Mouse (Mus musculus): ENCODE measurements around the gene Slc39a12. TPM values are rescaled to one million over a fixed set of nuclear protein-coding genes. Genes with fewer than 3 reads are reported as not detected.

Slc39a12 gene
- polyA plus RNA-seq, 1 experiment from 2014 or later, result 0.36 TPM

DNA sequence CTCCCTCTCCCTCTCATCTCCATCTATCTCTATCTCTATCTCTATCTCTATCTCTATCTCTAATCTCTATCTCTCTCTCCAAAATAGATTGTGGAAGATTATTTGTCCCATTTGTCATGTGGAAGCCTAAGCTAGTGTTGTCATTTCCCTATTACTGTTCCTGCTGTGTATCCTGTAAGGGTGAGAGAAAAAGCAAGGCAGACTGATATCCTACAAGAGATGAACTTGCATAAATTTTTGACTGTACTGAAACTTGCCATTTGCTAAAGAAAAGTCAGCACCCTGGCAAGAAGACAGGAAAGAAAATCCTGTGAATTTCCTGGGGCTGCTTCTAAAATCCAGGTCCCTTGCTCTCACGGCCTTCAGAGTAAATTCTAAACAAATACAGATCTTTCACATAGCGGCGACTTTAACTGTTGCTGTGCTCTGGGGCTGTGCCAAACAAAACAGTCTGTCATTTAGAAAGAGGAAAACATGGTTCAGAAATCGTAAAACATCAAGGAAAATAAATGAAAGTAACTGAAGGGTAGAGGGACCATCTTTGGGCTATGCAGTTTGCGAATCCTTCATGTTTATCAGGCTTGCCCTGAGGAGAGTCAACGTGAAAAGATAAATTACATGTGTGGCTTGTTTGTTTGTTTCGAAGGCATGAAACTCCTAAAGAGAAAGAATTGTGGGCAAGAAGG lies 67.0 kb downstream of the Slc39a12 start:
- 72% methylated on average over 7 of the region's 7 CpGs for WGBS
- DNase-seq (ENCODE audit: low spot score) (no peak), ATAC-seq (ENCODE audit: insufficient read depth, low FRiP score, low TSS enrichment) (no peak)
- Histone ChIP-seq H3K4me2 (ENCODE audit: low read depth) (no peak overlapping the region), H3K27me3 (ENCODE audit: control insufficient read depth, insufficient read depth, low read length) (no peaks in the 10 kb centered on the region), H3K27ac (ENCODE audit: low read depth, low read length) (no peak overlapping the region), H3K9ac (ENCODE audit: low read length) (no peak overlapping the region), H3K4me3 (ENCODE audit: low read depth, low read length) (no peak overlapping the region), H3K36me3 (ENCODE audit: control insufficient read depth, insufficient read depth, low read length) (no peaks in the 10 kb centered on the region), H3K9me3 (ENCODE audit: control insufficient read depth, low read length) (no peaks in the 10 kb centered on the region), H3K4me1 (ENCODE audit: control insufficient read depth, insufficient read depth, low read length) (no peaks in the 10 kb centered on the region)

DNA sequence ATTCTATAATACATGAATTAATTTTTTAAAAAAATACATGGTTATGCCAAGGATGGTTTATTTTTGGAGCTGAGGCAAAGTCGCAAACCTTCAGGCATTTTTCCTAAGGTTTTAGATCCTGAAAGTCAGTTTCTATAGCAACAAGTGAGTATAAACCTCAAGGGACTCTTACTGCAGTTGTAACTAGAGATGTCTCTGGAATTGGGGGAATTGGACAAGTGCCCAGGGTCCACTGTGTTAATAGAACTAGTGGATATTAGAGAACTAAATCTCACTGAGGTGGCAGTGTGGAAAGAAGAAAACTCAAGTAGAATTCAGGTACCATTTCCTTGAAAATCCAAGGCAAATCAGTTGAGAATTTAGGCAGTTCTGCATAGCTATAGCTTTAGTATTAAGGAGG lies 76.3 kb downstream of the Slc39a12 start:
- H3K9ac ChIP-seq (ENCODE audit: low read length), result no peak overlapping the region
- no peaks in the 10 kb centered on the region for H3K27me3 ChIP-seq (ENCODE audit: control insufficient read depth, insufficient read depth, low read length)
- WGBS, result 84% methylated on average over 1 of the region's 1 CpGs
- no peak overlapping the region for H3K4me2 ChIP-seq (ENCODE audit: low read depth)
- DNase-seq (ENCODE audit: low spot score) (no peak), ATAC-seq (ENCODE audit: insufficient read depth, low FRiP score, low TSS enrichment) (no peak)
- no peaks in the 10 kb centered on the region for H3K9me3 ChIP-seq (ENCODE audit: control insufficient read depth, low read length)
- no peaks in the 10 kb centered on the region for H3K36me3 ChIP-seq (ENCODE audit: control insufficient read depth, insufficient read depth, low read length)
- no peak overlapping the region for H3K4me3 ChIP-seq (ENCODE audit: low read depth, low read length)
- H3K4me1 ChIP-seq (ENCODE audit: control insufficient read depth, insufficient read depth, low read length), result no peaks in the 10 kb centered on the region
- H3K27ac ChIP-seq (ENCODE audit: low read depth, low read length), result no peak overlapping the region

DNA sequence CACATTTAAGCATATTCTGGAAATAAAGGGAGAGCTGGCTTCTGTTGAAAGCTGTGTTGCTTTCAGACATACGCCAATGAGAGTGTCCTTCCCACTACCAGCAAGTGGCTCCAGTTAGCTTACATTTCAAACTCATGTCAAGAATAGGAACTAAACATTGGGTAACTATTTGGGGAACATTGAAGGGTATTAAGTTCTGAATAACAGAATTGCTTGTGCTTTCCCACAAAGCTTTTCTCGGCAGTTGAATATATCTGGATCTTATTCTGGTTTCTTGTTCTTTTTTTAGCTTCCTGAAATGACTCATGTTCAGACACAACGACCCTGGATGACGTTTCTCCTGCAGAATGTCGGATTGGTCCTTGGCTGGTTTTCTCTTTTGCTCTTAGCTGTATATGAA lies 106.0 kb downstream of the Slc39a12 start:
- Histone ChIP-seq H3K9ac (ENCODE audit: low read length) (no peak overlapping the region), H3K36me3 (ENCODE audit: control insufficient read depth, insufficient read depth, low read length) (no peaks in the 10 kb centered on the region), H3K4me2 (ENCODE audit: low read depth) (no peak overlapping the region), H3K9me3 (ENCODE audit: control insufficient read depth, low read length) (no peaks in the 10 kb centered on the region), H3K4me3 (ENCODE audit: low read depth, low read length) (no peak overlapping the region), H3K27me3 (ENCODE audit: control insufficient read depth, insufficient read depth, low read length) (no peaks in the 10 kb centered on the region), H3K4me1 (ENCODE audit: control insufficient read depth, insufficient read depth, low read length) (no peaks in the 10 kb centered on the region), H3K27ac (ENCODE audit: low read depth, low read length) (no peak overlapping the region)
- no peak for DNase-seq (ENCODE audit: low spot score)
- 88% methylated on average over 5 of the region's 5 CpGs for WGBS
- no peak for ATAC-seq (ENCODE audit: insufficient read depth, low FRiP score, low TSS enrichment)

DNA sequence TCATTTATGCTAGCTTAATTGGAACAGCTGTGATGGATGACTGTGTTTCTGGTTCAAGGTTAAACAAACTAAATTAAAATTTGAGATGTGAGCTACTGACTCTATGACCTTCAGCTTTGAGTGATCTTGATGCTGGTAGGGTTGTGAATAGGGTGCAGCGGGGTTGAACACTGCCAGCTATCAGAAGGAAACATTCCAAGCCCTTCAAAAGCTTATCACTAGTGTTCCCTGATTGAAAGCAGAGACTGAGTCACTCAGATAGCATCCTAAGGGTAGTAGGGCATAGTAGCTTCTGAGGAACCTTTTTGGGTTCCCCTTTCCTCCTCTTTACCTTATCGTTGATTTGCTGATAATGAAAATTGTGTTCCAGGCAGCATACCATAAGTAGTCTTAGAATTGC lies 108.0 kb downstream of the Slc39a12 start:
- DNase-seq (ENCODE audit: low spot score) (no peak), ATAC-seq (ENCODE audit: insufficient read depth, low FRiP score, low TSS enrichment) (no peak)
- Histone ChIP-seq H3K4me2 (ENCODE audit: low read depth) (no peak overlapping the region), H3K9ac (ENCODE audit: low read length) (no peak overlapping the region), H3K9me3 (ENCODE audit: control insufficient read depth, low read length) (no peaks in the 10 kb centered on the region), H3K36me3 (ENCODE audit: control insufficient read depth, insufficient read depth, low read length) (no peaks in the 10 kb centered on the region), H3K27me3 (ENCODE audit: control insufficient read depth, insufficient read depth, low read length) (no peaks in the 10 kb centered on the region), H3K27ac (ENCODE audit: low read depth, low read length) (no peak overlapping the region), H3K4me1 (ENCODE audit: control insufficient read depth, insufficient read depth, low read length) (no peaks in the 10 kb centered on the region), H3K4me3 (ENCODE audit: low read depth, low read length) (no peak overlapping the region)
- 90% methylated on average over 2 of the region's 2 CpGs for WGBS

DNA sequence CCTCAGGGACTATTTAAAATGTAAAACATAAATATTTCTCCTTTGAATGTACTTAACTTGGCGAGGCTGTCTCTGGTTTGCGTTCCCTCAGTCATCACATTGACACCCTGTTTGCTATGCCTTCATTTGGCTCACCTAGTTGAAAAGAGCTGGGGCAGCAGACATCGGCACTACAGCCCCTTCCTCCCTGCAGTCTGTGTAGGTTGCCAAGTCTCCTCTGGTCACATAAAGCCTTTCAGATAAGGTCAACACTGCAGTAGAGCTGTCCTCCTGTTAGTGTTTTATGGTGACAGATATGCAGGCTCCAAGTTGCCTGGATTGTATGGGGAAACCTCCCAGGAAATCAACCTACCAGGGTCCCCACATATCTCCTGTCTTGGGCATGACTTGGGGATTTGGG lies 114.4 kb downstream of the Slc39a12 start:
- DNase-seq (ENCODE audit: low spot score) (no peak), ATAC-seq (ENCODE audit: insufficient read depth, low FRiP score, low TSS enrichment) (no peak)
- no peak overlapping the region for H3K4me2 ChIP-seq (ENCODE audit: low read depth)
- no peak overlapping the region for H3K4me3 ChIP-seq (ENCODE audit: low read depth, low read length)
- H3K9ac ChIP-seq (ENCODE audit: low read length), result no peak overlapping the region
- no peaks in the 10 kb centered on the region for H3K27me3 ChIP-seq (ENCODE audit: control insufficient read depth, insufficient read depth, low read length)
- H3K27ac ChIP-seq (ENCODE audit: low read depth, low read length), result no peak overlapping the region
- no peaks in the 10 kb centered on the region for H3K9me3 ChIP-seq (ENCODE audit: control insufficient read depth, low read length)
- whole genome bisulfite sequencing, result 33% methylated on average over 3 of the region's 3 CpGs
- H3K4me1 ChIP-seq (ENCODE audit: control insufficient read depth, insufficient read depth, low read length), result no peaks in the 10 kb centered on the region
- no peaks in the 10 kb centered on the region for H3K36me3 ChIP-seq (ENCODE audit: control insufficient read depth, insufficient read depth, low read length)

DNA sequence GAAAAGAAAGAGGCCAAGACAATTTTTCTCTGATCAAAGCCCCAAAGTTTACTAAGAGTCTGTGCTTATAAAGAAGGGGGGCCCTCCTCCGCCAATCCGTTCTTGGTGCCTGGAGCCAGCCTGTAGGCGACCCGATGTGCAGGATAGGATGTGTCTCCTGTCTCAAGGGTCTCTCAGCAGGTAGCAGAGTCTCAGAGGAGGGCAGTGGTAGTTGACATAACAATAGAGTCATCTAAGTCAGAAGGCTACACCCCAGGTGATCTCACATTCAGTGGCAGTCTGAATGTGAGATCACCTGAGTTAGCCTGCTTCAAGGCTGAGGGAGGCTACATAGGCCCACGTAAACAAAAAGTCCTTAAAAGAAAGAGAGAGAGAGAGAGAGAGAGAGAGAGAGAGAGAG lies 130.1 kb downstream of the Slc39a12 start:
- H3K9ac ChIP-seq (ENCODE audit: low read length), result no peak overlapping the region
- ATAC-seq (ENCODE audit: insufficient read depth, low FRiP score, low TSS enrichment) (no peak), DNase-seq (ENCODE audit: low spot score) (no peak)
- no peak overlapping the region for H3K4me2 ChIP-seq (ENCODE audit: low read depth)
- no peak overlapping the region for H3K4me3 ChIP-seq (ENCODE audit: low read depth, low read length)
- WGBS, result 56% methylated on average over 5 of the region's 5 CpGs
- H3K27me3 ChIP-seq (ENCODE audit: control insufficient read depth, insufficient read depth, low read length), result no peaks in the 10 kb centered on the region
- no peak overlapping the region for H3K27ac ChIP-seq (ENCODE audit: low read depth, low read length)
- no peaks in the 10 kb centered on the region for H3K4me1 ChIP-seq (ENCODE audit: control insufficient read depth, insufficient read depth, low read length)
- no peaks in the 10 kb centered on the region for H3K9me3 ChIP-seq (ENCODE audit: control insufficient read depth, low read length)
- H3K36me3 ChIP-seq (ENCODE audit: control insufficient read depth, insufficient read depth, low read length), result no peaks in the 10 kb centered on the region

DNA sequence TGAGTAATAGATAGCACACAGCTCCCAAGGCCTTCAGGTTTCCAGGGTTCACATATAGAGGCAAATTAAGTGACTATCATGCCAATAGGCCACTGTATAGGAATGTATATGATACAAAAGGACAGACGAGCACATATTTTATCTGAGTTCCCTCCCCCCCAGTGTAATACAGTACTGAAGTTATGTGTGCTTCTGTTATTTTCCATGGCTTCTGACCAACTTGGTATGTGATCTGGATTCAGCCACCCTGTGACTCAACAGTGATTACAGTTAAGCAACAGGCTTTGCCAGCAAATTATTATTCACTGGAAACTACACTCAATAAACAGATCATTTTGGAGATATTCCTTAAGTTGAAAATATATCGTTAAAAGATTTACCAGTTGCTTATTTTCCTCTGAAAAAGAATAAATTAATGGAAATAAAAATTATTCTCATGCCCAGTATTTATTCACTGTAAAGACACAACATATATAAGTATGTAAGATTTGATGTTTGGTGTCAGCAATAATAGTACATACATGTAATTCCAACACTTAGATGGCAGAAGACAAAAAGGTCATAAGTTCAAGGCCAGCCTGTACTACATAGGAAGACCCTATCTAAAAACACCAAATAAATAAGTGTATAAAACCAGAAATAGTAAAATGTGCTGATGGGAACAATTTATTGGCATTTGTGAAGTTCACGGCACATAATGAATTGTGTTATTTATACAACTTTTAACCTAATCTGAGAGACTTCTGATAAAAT lies 146.4 kb downstream of the Slc39a12 start:
- Histone ChIP-seq H3K4me2 (ENCODE audit: low read depth) (no peak overlapping the region), H3K9me3 (ENCODE audit: control insufficient read depth, low read length) (no peaks in the 10 kb centered on the region), H3K9ac (ENCODE audit: low read length) (no peak overlapping the region), H3K4me1 (ENCODE audit: control insufficient read depth, insufficient read depth, low read length) (no peaks in the 10 kb centered on the region), H3K36me3 (ENCODE audit: control insufficient read depth, insufficient read depth, low read length) (no peaks in the 10 kb centered on the region), H3K4me3 (ENCODE audit: low read depth, low read length) (no peak overlapping the region), H3K27ac (ENCODE audit: low read depth, low read length) (no peak overlapping the region), H3K27me3 (ENCODE audit: control insufficient read depth, insufficient read depth, low read length) (no peaks in the 10 kb centered on the region)
- no peak for DNase-seq (ENCODE audit: low spot score)
- no peak; the same call in 1 of the 2 replicates for ATAC-seq (ENCODE audit: insufficient read depth, low FRiP score, low TSS enrichment)
- WGBS, result 92% methylated on average over 3 of the region's 3 CpGs

DNA sequence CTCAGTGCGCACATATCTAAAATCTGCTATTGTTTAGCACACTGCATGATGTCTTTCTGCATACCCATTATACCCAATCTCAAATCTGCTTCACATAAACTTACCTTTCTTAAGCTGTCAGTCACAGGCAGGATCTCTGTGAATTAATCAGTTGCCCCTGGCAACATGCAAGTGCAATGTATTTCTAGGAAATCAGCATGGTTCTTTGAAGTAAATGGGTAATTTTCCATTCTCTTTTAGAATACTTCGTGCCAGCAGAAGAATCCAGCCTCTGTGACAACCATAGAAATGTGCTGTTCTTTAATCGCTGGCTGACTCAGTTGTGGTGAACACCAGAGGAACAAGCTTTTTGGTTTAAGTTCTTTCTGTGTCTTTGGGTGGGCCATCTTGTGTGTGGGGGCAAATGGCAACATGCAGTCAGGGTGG lies 147.1 kb downstream of the Slc39a12 start:
- Histone ChIP-seq H3K27ac (ENCODE audit: low read depth, low read length) (no peak overlapping the region), H3K4me1 (ENCODE audit: control insufficient read depth, insufficient read depth, low read length) (no peaks in the 10 kb centered on the region), H3K9ac (ENCODE audit: low read length) (no peak overlapping the region), H3K4me2 (ENCODE audit: low read depth) (no peak overlapping the region), H3K27me3 (ENCODE audit: control insufficient read depth, insufficient read depth, low read length) (no peaks in the 10 kb centered on the region), H3K4me3 (ENCODE audit: low read depth, low read length) (no peak overlapping the region), H3K9me3 (ENCODE audit: control insufficient read depth, low read length) (no peaks in the 10 kb centered on the region), H3K36me3 (ENCODE audit: control insufficient read depth, insufficient read depth, low read length) (no peaks in the 10 kb centered on the region)
- ATAC-seq (ENCODE audit: insufficient read depth, low FRiP score, low TSS enrichment) (peak; percentile 60; the same call in 1 of the 2 replicates), DNase-seq (ENCODE audit: low spot score) (no peak)
- whole genome bisulfite sequencing, result 67% methylated on average over 3 of the region's 3 CpGs

DNA sequence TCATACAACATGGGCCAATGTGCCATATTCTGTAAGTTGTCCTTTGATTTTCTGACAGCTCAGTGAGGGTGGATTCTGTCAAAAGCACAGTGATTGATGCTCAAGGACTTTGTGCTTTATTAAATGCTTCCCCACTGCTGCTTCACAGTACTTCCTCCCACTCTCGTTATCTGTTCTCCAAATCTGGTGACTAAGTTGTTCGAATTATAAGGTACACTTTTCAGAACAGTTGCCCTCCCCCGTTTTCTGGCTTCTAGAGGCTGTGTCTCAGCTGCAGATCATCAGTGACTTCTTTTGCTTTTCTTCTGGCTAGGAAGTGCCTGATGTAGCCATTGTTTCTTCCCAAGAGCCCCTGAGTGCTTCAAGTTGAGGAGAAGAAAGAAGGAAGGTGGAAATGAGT lies 149.7 kb downstream of the Slc39a12 start:
- ATAC-seq (ENCODE audit: insufficient read depth, low FRiP score, low TSS enrichment) (no peak), DNase-seq (ENCODE audit: low spot score) (no peak)
- H3K4me1 ChIP-seq (ENCODE audit: control insufficient read depth, insufficient read depth, low read length), result no peaks in the 10 kb centered on the region
- H3K9me3 ChIP-seq (ENCODE audit: control insufficient read depth, low read length), result no peaks in the 10 kb centered on the region
- no peak overlapping the region for H3K4me2 ChIP-seq (ENCODE audit: low read depth)
- H3K4me3 ChIP-seq (ENCODE audit: low read depth, low read length), result no peak overlapping the region
- H3K36me3 ChIP-seq (ENCODE audit: control insufficient read depth, insufficient read depth, low read length), result no peaks in the 10 kb centered on the region
- no peak overlapping the region for H3K9ac ChIP-seq (ENCODE audit: low read length)
- H3K27ac ChIP-seq (ENCODE audit: low read depth, low read length), result no peak overlapping the region
- H3K27me3 ChIP-seq (ENCODE audit: control insufficient read depth, insufficient read depth, low read length), result no peaks in the 10 kb centered on the region
- 89% methylated on average over 3 of the region's 3 CpGs for WGBS

Data from neural tube, embryonic 11.5 days (tissue).